Mouse (Mus musculus): Measurements from ENCODE around the gene Hist1h2bg. TPM values are rescaled to one million over a fixed set of nuclear protein-coding genes. Genes with fewer than 3 reads are reported as not detected.
"Not testable (repeated sequence)": the region's sequence is repeated elsewhere in the genome, so short reads cannot be mapped to it uniquely, and the experiment has no call there.

Hist1h2bg gene
- total RNA-seq, 4 experiments from 2014 or later, result 55.2 to 81.2 (median 75.0) TPM

DNA sequence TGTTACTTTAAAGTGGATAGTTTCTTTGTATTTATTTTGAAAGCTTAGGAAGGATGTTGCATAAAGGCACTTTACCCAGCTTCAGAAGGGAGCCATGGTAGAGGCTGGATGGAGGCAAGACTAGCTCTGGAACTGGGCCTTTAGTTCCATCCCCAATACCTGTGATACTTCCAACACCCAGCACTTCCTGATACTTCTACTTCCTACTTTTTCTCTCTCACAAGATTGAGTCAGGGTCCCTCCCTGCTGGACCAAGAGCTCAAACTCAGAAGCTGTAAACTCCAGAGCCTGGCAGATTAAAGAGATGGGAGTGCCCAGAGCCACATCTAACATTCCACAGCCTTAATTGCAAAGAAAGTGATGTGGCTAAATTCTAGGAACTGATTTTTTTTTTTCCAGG is 13.1 kb downstream of the Hist1h2bg start:
- no peak for DNase-seq

DNA sequence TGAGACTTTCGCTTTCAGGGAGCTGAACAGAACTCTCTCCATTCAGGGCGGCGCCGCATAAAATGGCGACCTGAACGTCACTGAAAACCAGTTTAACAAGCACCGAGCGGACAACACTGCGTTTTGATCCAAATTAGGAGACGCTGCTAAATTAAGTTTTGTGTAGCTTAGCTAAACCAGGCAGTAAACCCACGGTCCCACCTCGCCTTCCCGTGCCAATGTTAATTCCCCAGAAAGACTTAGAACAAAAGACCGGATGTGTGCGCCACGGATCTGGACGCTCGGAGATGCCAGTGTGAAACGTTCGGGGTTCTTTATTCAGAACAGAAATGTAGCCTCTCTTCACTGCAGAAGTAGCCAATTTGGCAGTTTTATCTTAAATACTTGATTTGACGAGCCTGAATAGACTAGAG is 13.8 kb downstream of the Hist1h2bg start:
- peak; percentile 60 for DNase-seq

DNA sequence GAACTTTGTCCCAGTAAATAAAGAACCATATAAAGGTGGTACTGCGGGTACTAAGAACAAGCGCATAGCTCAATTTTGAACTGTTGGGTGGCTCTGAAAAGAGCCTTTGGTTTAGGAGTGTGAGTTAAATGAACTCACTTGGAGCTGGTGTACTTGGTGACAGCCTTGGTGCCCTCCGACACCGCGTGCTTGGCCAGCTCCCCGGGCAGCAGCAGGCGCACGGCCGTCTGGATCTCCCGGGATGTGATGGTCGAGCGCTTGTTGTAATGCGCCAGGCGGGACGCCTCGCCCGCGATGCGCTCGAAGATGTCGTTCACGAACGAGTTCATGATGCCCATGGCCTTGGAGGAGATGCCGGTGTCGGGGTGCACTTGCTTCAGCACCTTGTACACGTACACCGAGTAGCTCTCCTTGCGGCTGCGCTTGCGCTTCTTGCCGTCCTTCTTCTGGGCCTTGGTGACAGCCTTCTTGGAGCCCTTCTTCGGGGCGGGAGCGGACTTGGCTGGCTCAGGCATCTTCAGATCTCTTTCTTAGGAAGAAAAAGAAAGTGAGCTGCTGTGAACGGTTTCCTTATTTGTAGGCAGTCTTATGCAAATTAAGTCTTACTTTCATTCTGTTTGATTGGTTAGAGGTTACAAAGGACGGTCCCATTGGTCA is 14.4 kb downstream of the Hist1h2bg start:
- DNase-seq, result peak; percentile 66

DNA sequence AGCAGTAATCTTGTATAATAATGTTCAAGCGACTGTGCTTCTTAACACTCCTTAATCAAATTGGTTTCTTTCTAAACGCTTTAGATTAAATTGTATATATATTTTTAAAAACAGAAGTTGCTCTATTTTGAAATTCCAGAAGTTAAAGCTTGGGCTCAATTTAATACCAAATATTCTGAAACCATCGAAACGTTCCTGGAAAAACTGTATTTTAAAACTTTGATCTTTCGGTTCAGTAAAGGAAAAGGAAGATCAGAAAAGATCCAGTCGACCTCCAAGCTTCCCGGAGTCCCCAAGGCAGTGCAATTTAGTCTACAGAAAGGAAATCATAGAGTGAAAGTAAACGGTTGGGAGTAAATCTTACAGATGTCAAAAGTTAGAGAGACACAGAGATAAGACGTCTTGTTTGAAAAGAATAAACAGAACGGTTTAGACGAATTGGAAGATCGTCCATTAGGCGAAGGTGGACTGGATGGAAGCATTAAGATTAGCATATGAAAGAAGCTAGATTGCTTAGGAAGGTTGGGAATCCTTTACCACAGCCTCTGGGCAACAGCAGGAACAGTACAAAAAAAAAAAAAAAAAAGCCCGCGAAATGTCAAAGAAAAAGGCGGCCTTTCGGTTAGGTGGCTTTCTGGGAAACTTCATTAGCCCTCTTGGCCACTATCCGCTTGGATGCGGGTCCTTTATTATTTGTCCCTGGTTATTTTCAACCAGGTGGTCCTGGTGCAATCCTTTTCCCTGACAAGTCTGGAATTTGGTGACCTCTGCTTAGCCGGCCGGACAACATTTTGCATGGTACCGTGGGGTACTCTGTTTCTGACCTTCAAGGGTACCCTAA is 15.1 kb downstream of the Hist1h2bg start:
- DNase-seq, result no peak

DNA sequence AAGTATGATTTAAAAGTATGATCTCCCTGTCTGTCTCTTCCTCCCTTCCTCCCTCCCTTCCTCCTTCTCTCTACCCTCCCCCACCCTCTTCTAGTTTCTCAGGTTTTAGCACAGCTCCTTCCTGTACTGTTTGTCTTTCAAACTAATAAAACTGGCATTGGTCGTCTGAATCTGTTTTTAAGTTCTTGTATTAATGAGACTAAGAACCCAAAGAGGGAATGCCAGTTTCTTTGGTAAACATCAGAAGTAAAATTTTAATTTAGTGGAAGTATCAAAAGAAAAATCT is 15.7 kb downstream of the Hist1h2bg start:
- no peak for DNase-seq

DNA sequence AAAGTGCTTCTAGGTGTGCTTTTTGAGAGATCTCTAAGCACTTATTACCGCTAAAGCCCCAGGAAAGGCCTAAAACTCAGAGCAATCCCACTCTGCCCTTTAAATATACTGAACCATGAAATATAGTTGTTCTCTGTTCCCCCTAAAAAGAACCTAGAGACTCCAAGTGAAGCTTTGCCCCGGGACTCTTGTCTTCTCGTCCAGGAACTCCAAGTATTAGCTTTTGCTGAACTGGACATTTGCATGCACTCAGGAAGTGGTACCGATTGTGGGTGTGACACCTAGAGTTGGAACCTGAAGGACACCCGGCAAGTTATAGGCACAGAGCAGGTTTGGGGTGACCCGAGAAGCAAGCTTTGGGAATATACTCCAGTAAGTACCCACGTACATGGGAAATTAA is 20.0 kb downstream of the Hist1h2bg start:
- no peak for DNase-seq

DNA sequence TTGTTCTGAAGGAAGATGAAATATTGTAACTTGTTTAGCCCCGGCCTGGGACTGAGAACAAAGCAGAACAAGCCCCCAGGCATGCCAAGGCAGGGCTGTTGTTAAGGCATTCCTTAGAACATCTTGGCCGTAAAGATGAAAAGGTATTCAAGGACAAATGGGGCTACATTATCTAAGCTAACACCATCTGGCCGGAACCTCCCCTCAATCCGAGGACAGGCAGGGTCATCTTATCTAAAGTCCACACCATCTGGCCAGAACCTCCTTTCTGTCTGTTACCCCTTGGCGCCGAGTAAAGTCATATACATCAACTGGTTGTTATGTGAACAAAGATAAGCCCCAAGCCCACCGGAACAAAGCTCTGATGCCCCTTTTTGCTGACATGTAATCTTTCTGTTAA is 20.7 kb downstream of the Hist1h2bg start:
- DNase-seq, result not testable (repeated sequence)

DNA sequence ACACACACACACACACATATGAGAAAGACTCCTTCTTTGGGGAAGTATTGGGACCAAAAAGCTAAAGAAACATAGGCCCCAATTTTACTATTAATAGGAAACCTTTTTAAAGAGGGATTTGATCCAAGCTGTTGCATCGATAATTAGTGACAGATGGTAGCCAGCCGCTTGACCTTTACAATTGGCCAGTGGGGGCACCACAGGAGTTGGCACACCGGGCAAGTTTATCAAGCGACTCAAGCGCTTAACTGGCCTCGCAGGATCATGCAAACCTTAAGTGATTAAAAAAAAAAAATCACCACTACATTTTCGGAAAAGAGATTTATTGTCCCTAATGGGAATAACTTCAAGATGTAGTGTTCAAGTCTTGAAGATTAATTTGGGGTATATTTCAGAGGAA is 21.4 kb downstream of the Hist1h2bg start:
- no peak for DNase-seq

DNA sequence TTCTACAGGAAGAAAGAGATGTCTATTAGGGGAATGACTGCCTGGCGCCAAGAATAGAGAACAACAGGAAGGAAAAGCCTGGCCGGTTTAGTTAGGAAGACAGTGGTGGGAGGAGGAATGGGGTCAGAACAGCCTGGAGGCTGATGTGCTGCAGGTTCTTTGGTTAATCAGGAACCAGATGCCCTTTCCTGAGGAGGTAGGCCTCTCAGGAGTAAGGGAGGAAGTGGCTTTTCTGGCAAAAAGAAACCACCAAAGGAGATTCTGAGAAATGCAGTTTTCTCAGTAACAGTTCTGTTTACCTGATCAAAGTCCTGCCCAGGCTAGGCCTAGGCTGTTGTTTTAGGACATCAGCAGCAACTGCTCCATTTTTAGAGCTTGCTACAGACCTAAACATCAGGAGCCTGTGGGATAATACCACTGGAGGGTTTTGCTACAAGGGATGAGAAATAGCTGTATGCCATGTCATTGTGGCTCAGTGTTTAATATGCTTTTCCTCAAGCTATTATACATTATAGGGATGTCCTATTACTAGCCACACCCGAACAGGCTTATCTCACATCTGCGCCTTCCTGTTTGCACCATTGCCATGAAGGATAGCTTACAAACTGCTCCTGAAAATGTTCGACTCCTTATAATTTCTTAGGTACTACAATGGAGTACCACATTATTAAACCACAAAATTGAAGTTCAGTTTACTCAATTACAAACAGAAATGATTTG is 22.0 kb downstream of the Hist1h2bg start:
- DNase-seq, result no peak

DNA sequence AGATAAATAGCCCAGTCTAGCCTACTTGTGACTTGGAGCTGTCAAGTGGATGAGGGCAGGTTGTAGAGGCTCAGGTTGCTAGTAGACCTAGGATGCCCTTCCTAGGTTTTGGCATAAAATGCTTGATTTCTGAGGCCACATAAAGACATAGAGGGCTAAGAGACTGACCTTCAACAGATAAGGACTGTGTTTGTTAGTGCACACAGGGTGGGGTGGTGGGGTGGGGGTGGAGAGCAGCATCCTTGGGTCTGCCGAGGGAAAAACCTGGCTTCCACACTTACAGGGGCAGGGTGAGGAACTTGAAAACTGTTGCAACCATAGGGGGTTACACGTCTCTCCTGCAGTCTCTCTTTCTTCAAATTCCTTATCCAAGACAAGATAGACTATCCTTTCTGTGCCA is 24.0 kb downstream of the Hist1h2bg start:
- no peak for DNase-seq

DNA sequence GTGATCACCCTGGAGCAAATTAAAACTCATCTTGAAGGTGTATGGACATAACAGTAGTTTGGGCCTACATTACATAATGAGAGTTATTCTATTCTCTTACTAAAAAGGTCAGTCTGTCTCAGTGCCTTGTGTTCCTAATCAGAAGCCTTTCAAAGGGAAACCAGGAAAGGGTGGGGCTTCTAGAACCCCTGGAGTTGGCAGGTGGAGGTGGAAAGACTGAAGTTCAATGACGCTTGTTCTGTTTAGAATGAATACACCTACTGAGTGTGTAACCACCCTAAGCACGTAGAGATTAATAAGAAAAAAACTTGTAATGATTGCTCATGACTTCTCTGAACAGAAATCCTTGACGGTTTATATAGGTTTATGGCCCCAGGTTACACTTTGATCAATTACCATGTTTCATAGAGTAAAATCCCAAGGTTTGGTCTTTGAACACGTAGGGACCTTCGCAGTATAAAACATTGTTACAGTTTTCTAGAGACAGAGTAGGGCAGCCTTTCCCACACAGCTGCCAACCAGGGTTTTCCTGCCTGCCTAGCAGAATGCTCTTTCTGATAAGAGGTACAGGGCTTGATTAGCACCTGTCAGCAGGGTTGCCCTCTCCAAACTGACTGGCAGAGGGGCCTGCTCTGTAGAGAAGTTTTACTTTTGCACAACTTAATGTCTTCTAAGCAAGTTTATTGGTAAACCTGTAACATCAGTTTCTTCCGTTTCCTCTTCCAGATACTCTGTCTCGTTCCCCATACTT is 24.6 kb downstream of the Hist1h2bg start:
- DNase-seq, result no peak

DNA sequence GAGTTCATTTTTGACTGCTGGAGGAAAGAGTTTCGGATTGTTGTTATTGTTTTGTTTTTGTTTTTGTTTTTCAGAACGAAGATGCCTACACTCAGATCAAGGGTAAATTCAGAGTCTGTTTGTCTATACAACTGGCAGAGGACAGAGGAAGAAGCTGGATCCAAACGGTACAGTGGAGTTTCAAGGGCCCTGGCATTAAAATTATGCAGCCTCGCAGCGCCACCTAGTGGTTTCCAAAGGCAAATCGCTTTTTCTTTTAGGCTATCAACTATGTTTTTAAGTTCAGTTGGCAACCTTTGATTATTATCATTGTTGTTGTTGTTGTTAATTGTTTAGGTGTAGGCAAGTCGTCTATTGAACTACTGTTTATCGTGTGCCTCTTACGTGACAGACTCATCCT is 26.8 kb downstream of the Hist1h2bg start:
- DNase-seq, result peak; percentile 47

DNA sequence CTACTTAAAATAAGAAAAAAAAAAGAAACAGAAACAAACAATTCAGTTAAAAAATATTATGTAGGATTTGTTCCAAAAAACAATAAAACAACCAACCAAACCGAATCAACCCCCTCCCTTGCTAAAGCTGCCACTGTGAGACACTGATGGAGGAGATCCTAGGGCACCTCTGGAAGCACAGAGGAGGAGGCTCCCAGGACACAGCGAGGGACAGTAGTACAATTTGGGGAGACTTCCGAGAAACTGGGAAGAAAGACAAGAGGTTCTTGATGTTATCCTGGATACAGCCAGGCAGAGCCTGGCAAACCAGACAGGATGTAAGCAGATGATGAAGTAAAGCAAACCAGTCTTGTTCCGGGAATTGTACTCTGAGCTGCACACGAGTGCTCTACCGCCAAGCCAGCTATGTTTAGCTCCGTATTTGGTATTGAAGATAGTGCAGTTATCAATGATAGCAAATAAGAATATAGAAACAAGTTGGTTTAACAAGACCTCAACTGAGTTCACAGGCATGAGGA is 32.0 kb downstream of the Hist1h2bg start:
- DNase-seq, result no peak

DNA sequence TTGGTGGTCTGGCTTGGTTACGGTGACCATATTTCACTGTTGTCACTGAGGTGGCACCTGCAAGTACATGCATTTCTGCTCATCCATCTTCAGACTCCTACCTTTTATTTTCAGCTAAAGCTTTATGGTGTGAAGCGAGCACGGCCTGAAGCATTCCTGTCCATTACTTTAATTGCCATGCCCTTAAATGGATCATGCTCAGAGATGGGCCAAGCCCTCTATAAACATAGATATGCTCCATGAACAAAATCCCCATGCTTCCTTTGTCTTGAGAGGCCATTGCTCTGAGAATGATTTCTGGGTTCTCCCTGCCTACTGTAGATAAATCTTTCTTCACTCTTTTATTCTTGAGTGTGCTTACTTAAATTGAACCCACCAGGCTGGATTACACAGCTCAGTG is 33.3 kb downstream of the Hist1h2bg start:
- DNase-seq, result no peak

DNA sequence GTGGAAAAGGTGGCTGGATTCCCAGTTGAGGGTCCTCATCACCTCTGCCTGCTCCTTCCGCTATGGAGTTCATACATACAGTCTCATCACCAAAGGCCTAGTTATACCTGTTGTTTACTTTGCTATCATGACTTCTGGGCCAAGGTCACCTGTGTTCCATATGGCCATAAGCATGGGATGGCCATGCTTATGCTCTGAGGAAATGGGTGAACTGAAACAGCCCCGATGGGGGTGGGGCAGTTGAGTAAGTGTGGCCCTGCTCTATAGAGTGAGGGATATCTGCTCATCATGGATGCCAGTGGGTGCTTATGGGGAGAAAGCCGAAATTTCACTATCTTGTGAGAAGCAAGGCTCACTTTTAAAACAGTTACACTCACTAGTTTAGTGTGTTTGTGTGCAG is 33.9 kb downstream of the Hist1h2bg start:
- no peak for DNase-seq

DNA sequence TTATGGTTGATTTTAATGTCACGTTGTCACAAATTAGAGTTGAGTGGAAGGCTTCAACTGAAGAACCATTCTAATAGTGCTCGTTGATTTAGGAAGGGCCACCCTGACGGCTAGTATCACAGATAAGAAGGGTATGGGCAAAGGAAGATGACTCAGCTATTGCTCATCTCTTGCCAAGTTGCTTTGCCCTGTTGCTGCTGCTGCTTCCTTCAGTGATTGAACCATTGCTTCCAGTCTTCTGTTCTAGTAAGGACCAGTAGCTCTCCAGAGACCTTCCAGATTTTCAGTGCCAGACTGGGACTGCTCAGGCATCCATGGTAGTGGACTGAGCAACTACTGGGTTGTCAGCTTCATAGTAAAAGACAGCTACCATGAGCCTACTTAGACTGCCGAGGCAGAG is 38.0 kb downstream of the Hist1h2bg start:
- no peak for DNase-seq

DNA sequence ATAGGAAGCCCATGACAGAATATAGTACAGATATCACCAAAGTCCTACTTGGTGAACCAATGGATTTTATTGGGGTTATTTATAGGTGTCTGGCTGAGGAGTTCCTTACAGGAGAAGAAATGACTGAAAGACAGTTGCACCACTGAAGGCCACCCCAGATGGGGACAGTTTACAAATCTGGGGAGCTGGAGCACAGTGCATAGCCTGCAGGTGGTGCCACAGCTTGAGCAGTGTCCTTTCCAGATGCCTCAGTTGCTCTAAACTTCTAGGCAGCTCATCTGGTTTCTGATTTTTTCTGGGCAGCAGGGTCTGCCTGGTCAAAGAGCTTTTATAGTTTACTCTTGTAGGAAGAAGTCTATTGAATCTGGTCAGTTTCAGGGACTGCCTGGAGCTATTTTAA is 38.6 kb downstream of the Hist1h2bg start:
- no peak for DNase-seq

DNA sequence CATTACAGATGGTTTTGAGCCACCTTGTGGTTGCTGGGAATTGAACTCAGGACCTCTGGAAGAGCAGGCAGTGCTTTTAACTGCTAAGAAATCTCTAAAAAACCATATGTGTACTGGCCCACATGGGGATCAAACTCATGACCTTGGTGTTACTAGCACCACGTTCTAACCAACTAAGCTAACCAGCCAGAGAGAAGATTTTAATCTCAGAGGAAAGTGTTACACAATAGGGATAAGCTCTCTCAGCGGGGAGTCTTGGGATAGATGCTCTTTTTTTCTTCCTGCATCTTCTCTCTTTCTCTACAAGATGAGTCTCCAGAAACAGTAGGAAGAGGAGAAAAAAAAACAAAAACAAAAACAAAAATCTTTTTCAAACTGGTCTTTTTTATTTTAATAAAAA is 39.2 kb downstream of the Hist1h2bg start:
- no peak for DNase-seq

DNA sequence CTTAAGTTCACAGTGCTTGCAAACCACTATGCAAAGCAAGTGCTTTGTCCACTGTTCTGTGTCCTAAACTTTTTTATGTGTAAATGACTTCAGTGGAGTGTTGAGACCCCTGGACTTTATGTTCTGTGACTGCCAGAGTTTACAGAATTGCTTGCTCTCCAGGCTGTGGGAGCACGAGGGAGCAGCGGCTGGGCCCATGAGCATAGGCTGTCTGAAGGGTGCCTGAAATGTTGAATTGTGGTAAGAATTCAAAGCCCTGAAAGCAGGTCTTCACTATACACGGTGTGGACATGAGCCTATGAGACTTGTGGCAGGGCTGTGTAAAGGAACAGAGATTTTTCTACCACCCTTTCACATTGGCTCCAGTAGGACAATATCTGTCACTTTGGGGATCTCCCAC is 40.4 kb downstream of the Hist1h2bg start:
- no peak for DNase-seq

DNA sequence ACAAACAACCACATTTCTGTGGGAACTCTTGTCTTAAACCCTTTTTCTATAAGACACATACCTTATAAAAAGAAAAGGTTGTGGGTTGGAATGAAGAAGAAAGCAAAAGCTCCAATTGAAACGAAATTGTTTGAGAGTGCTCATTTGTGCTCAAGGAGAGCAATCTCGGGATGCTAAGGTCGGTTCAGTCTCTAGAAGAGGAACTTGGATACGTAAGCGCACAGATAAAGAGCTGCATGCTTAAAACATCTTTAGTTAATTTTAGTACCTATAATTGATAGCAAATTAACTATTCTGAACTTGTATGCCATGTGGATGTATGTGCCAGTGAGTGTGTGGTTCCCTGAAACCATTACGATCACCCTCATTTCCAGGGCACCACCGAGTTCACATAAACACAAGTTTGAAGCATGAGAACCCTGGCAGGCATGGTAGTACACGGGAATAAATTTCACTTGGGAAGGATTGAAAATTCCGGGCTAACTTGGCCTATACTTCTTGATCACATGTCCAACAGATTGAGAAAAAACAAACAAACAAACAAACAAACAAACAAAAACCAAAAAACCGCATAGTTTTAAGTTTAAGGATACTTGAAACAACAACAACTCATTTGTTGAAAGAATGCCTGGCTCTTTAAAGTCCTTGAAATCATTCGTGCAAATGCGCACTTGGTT is 49.0 kb downstream of the Hist1h2bg start:
- DNase-seq, result no peak

DNA sequence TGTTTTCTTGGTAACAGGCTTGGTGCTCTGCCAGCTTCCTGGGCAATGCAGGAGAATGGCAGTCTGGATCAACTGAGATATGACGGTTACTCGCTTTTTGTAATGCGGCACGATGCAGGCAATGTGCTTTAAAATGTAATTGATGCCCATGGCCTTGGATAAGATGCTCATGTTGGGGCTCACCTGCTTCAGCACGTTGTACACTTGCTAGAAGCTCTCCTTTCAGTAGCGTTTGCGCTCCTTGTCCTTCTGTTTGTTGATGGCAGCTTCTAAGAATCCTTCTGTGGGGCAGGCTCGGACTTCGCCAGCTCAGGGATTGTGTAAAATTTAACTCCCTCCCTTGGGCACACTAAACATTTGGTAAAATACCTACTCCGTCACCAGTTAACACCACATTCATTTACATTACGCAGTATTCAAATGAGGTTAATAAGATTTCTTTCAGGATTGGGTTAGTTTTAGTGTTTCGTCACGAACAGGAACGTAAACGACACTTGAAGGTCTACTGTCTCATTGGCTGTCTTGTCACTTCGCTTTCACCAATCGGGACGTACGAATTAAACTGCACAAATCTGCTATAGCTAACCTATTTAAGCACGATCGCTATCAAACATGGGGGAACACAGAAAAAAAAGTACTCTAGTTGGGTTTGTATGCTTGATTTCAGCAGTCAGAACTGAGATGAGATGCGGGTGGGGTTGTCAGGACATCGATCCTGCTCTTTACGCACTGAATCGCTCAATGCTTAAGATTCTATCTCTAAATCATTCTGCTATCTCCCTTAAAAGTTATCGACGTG is 49.7 kb downstream of the Hist1h2bg start, which contains the start of gene Hist1h2be:
Hist1h2be (minus strand) TSS at position 392 of the 799 bp plus-strand sequence.
- peak; percentile 67 for DNase-seq
